ENCODE assay signal across 15 mouse cellular contexts in the genomic region with DNA sequence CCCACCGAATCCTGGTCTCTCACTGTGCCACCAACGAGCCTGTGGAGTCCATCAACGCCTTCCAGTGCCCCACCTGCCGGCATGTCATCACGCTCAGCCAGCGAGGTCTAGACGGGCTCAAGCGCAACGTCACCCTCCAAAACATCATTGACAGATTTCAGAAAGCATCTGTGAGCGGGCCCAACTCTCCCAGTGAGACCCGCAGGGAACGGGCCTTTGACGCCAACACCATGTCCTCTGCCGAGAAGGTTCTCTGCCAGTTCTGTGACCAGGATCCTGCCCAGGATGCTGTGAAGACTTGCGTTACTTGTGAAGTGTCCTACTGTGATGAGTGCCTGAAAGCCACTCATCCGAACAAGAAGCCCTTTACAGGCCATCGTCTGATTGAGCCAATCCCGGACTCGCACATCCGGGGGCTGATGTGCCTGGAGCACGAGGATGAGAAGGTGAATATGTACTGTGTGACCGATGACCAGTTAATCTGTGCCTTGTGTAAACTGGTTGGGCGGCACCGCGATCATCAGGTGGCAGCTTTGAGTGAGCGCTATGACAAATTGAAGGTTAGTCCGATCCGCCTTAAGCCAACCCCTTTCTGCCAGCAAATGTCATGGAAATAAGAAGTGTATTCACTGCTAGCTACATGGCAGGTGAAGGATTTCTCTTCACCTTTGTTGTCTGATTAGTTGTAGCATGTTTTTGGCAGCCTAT.
DNase-seq lines count a peak whose midpoint lies in the region; TF ChIP-seq lines count a peak whose summit lies in the region.
"Had no signal": no experiment of that assay in that cellular context is flagged by ENCODE, and none has a peak within 500 bp of the region (broad histone marks: within the 10 kb centered on the region; RNA-seq: fewer than 3 reads in every experiment).

No protein-coding gene starts in this region.

- H3K4me3 ChIP-seq in gastrocnemius, adult 2 months: no peak overlapping the region
- H3K4me3 ChIP-seq: heart, embryonic 12.5 days; left cerebral cortex, adult 2 months; limb, embryonic 13.5 days had no signal

- intact Hi-C loops in gastrocnemius, adult 2 months (cut with DNase I): loop anchor here (2.0 kb wide), 1 partner anchor 22 kb away; no protein-coding TSS in a partner anchor

- no peak for TF ChIP-seq CTCF in gastrocnemius, adult 2 months (IDR thresholded peaks at IDR 0.05)

- no peak overlapping the region for H3K27ac ChIP-seq in gastrocnemius, adult 2 months
- H3K27ac ChIP-seq: left cerebral cortex, adult 2 months; limb, embryonic 13.5 days had no signal

- DNase-seq in adrenal gland, postnatal 10 days: peak; percentile 12
- DNase-seq in adrenal gland, postnatal 14 days: no peak
- peak; percentile 24 for DNase-seq in gastrocnemius, adult 2 months
- no peak for DNase-seq in gastrocnemius, postnatal 4 days (ENCODE audit: low spot score in 2 of 2)
- peak; percentile 9 for DNase-seq in right cerebral cortex, postnatal 4 days
- DNase-seq in right cerebral cortex, postnatal 36 days (ENCODE audit: low spot score in 2 of 2): no peak
- peak; percentile 46 for DNase-seq in retina, embryonic 14.5 days (ENCODE audit: low spot score)
- no peak for DNase-seq in yolk sac, embryonic 10.5 days (ENCODE audit: low spot score)
- DNase-seq: gastrocnemius, postnatal 36 days; heart, postnatal 4 days; right cerebral cortex, postnatal 25 days; thymus, postnatal 14 days had no signal

Comparison
In these comparisons a context has a peak if more than half of its experiments do, and no peak if none do; other contexts are left out.
1. DNase-seq: peak in adrenal gland, postnatal 10 days (single experiment), gastrocnemius, adult 2 months (single experiment), right cerebral cortex, postnatal 4 days (single experiment) and retina, embryonic 14.5 days (single experiment); none in adrenal gland, postnatal 14 days (single experiment), gastrocnemius, postnatal 4 days (0 of 2), right cerebral cortex, postnatal 36 days (0 of 2) and yolk sac, embryonic 10.5 days (single experiment).